Mouse (Mus musculus): Measurements from ENCODE around the gene Dok7.

The Dok7 gene

DNA sequence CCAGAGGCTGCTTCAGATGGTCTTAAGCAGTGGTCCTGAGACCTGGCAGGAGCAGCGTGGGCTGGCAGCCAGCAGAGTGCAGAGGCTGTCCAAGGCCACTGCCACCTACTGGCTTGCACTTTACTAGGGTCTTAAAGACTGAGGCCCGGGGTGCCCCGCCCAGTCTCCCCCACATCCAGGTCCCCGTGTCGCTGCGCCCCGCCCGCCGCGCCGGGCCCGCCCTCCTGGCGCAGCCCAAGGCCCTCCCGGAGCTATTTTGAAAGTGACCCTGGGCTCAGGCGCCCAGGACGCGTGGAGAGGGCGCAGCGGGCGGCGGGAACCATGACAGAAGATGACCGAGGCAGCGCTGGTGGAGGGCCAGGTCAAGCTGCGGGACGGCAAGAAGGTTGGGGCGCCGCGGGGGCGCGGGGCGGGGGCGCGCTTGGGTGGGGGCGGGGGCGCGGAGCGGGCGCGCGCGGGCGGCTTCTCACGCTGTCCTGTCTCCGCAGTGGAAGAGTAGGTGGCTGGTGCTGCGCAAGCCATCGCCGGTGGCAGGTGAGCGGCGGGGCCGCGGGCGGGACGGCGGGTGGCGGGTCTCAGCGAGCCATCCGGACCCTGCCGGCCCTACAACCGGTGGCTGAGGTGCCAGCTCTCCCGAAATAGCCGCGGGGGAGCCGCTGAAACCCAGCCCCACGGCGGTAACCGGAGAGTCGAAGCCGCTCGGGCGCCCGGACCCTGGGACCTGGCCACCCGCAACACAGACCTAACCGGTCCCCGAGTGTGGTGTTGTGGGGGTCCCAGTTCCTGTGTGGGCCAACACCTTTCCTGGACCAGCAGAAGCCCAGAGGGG, at the start of gene Dok7:
Dok7 (plus strand) TSS at position 163 of the 829 bp plus-strand sequence.
- DNase-seq (ENCODE audit: extremely low spot score, low read depth, low spot score): no peak

DNA sequence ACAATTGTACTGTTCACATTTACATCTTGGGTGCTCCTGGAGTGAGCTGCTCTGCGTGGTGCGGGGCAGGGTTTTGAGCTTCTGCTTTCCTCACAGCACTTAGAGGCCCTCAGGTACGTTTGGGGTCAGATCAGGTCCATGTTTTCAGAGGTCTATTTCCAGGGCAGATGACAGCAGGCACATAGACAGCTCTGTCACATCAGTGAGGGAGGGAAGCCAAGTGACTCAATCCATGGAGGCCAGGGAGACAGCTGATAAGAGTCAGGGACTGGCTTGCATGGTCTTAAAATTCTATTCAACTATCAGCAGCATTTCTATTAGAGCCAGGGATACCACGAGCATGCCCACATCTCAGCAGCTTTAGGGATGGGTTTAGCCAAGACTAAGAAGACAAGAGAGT, 47.4 kb upstream of the Dok7 start:
- DNase-seq (ENCODE audit: extremely low spot score, low read depth, low spot score): no peak

DNA sequence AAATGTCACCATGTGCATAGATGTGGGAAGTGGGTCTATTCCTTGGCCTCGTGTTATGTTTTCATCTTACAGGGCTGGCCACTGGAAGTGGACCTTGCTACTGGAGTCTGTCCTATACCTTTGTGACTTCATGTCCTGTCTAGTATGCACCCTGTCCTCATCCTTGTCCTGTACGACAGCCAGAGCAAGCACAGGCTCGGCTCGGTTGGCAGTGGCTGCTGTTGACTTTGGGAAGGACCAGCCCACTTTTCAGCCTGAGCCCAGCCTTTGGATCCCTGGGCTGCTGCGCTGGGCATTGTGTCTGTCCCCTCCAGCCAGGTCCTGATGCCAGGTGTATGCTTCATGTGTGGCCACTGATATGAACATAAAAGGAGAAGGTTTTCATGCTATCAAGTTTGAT, 45.9 kb upstream of the Dok7 start:
- DNase-seq (ENCODE audit: extremely low spot score, low read depth, low spot score): no peak

DNA sequence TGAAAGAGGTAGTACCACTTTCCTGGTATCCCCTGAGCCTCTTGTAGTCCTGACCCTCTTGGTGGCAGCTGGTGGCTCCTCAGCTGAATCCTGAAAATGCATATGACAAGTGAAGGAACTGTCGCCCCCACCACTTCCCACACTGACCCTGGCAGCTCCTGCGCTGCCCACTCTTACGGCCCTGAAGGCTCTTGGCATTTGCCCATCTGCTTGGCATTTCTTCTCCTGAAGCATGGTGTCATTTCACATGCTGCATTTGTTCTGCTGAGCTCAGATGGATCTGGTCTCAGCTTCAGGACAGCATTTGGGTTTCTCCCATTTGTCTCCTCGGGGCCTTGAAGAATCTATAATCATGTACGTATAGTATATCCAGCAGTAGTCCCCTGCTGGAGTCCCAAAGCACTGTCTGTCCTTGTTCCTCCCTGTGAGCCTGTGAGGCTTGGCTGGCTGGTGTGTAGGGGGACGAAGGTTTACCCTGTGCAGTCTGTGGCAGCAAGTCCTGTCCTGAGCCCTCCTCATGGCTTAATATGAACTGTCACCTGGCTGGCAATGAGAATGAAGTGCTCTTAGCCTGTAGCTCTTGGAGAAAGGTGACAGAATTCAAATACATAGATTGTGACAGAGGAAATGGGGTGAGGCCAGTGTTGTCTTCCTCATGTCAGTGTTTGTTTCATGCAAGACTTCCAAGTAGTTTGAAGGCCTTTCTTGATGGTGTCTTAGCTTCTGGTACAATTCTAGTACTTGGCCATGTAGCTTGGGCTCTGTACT, 45.2 kb upstream of the Dok7 start:
- no peak for DNase-seq (ENCODE audit: extremely low spot score, low read depth, low spot score)

DNA sequence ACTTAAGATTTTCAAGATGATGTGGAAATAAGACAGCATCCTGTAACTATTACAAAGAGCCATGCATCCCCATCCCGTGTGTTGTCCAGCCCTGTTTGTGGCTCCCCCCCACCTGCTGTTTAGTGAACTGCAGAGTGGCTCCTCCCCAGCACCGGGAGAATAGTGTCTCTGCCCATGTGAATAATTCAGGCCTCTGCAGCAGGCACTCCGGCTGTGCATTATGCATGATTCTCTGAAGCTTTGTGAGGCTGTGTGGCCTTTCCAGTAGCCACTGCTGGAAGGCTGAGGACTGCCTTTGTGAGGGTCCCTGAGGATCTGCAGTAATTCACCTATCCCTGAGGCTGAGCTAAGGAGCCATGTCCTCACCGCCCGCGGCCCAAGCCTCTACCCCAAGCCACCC, 42.5 kb upstream of the Dok7 start:
- no peak for DNase-seq (ENCODE audit: extremely low spot score, low read depth, low spot score)

DNA sequence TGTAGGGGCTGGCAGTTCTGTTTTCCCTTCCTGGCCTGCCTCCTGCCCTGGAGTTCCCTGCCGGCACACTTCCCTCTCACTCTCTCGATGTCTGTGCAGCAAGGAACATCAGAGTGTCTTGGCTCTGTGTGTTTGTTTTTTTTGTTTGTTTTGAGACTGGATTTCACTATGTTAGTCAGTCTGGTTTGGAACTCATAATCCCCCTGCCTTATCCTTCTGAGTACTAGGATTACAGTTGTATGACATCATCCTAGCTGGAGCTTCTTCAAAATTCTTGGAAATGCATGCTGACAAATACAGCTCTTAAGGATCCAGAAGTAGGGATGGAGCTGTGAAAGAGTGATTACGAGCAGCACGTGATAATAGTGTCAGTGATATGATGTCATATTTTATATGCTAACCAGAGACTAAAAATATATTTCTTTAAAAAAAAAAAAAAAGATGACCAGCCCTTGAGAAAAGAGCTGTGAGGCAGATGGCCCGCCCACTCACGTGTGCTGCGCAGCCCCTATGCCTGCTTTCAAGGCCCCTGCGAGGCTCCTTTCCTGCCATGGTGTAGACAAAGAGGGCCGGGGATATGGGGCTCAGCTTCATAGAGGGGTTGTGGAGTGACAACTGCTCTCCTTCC, 36.8 kb upstream of the Dok7 start:
- no peak for DNase-seq (ENCODE audit: extremely low spot score, low read depth, low spot score)

DNA sequence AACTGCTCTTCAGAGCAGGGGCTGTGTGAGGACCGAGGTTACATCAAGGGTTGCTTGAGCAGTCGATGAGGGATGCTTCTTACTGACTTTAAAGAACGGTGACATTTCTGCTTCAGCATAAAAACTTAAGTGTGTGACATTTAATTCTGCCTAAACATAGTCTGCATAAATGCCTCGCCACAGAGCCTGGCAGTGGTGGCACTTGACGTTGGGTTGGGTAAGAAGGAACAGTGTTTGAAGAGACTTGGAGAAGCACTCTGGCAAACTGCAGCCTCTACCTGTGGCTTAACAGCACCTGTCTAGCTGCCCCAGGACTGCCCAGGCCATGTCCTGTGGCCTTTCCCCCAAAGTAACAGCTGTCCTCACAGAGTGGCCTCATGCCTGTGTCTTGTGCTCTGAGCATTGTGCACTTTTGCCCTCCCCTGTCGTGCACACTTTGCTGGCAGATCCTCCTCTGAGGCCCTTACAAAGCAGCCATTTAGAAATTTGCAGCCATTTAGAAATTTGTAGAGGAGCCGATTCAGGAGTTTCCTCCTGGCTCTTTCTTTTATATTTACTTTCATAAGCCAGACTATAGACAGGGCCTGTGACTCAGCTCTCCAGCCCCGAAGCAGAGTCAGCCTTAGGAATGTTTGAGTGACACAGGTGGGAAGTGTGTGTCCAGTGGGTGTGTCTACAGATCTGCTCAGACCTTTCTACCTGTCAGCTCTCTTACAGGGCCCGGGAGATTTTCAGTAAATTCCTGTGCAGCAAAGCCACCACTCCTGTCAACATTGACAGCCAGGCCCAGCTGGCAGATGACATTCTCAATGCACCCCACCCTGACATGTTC, 35.9 kb upstream of the Dok7 start:
- DNase-seq (ENCODE audit: extremely low spot score, low read depth, low spot score): no peak

DNA sequence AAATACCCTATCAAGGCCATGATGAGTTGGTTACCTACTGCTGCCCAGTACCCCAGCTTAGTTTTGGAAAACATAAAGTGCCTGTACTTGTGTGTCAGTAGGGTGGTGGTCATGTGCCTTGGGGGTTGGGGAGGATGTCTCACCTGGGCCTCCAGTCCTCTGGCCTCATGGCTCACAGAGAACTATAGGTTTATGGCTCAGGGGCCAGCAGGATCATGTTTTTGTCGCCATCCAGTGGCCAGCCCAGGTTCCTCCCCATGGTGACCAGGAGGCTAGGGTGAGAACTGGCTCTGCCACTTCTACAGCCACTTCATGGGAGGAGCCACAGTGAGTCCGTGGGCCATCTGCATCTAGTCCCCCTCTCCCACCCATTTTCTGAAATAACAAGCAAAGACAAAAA, 31.6 kb upstream of the Dok7 start:
- no peak for DNase-seq (ENCODE audit: extremely low spot score, low read depth, low spot score)

DNA sequence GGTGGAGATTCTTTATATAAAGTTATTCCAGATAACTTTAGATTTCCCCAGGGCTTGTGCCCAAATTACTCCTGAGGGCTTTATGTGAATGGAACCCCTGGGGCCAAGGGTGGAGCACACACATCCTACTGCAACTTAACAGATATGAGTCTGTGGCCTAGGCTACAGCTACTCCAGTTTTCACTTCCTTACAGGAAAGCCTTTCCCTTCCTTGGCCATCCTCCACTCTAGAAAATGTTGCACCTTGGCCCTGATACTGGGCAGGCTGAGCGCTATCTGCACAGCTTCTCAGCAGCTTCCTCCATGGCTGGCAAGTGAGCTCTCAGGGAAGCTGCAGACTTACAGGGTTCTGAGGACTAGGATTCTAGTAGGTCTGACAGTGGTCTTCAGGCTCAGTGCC, 27.3 kb upstream of the Dok7 start:
- no peak for DNase-seq (ENCODE audit: extremely low spot score, low read depth, low spot score)

DNA sequence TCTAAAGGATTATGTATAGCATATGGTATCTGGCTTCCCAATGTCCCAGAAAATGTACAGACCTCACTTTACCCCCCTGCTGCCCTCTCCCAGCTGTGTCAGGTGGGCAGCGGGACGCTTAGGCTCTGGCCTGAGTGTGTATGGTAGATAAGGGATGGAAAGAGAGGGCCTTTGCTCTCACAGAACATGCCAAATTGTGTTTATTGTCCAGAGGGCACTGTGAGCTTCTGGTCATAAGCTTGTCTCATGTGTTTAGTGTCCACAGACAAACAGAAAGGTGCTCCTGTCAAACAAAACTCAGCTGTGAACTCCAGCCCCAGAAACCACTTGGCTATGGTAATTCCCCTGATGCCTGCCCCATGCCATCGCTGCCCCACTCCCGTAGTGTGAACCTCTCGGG, 26.8 kb upstream of the Dok7 start:
- no peak for DNase-seq (ENCODE audit: extremely low spot score, low read depth, low spot score)

DNA sequence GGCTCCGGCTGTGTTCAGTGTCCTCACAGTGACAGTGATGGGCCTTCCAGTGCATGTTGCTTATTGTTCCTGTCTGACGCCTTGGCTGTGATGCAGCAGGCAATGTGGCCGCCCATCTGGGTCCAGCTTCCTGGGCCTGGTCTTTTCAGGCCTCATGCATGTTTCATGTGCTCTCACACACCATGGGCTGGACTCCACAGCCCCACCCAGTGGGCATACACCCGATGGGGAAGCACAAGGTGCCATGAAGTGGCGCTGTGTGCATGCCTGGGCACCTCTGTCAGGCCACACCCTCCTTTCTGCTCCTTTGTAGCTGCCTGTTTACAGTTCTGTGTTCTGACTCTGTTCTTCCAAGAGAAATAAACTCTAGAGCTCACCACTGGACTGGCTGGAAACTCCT, 23.5 kb upstream of the Dok7 start:
- no peak for DNase-seq (ENCODE audit: extremely low spot score, low read depth, low spot score)

DNA sequence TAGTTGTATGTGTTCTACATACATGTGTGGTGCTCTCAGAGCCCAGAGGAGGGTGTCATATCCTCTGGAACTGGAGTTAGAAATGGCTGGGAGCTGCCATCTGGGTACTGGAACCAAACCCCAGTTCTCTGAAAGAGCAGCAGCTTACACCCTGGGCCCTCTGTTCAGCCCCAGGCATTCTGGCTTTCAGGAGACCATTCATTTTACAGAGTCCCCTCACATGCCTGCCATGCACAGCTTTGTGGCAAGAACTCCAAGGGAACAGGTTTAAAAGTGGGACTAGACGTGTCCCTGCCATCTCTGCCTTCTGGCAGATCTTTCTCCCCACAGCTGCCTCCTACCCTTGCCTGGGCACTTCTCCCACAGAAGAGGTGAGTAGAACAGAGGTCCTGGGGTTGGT, 22.9 kb upstream of the Dok7 start:
- no peak for DNase-seq (ENCODE audit: extremely low spot score, low read depth, low spot score)

DNA sequence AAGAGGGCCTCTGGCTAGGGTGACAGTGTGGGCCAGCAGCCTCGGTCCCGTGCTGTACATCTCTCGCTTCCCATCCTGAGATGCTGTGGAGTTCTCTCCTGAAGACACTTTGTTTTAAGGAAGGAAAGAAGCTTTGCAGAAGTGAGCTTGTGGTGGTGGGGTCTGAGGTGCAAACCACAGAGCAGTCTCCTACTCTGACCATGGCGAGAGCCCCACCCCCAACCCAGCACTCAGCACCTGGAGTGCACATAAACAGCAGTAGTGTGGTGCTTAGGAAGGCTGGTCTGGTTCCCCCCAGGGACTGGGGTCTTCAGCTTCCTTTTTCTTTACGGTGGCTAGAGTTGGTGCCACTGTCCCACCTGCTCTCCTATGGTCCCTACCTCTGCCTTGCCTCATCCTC, 21.4 kb upstream of the Dok7 start:
- DNase-seq (ENCODE audit: extremely low spot score, low read depth, low spot score): no peak

DNA sequence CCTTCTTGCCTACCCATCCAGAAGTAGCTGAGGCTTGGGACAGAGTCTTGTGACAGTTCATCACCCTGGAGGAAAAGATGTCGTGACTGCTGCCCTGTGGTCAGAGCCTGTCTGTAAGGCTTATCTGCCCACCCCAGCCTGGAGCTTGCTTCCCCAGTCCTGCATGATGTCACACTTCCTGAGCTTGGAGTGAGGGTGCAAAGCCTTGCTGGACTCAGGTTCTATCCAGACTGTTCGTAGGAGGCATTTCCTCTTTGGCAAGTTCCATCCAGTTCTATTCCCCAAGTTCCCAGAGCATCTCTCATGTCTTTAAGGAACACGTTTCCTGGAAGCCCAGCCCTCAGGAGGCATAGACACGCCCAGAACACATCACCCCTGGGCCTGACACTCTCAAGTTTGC, 20.8 kb upstream of the Dok7 start:
- DNase-seq (ENCODE audit: extremely low spot score, low read depth, low spot score): no peak

DNA sequence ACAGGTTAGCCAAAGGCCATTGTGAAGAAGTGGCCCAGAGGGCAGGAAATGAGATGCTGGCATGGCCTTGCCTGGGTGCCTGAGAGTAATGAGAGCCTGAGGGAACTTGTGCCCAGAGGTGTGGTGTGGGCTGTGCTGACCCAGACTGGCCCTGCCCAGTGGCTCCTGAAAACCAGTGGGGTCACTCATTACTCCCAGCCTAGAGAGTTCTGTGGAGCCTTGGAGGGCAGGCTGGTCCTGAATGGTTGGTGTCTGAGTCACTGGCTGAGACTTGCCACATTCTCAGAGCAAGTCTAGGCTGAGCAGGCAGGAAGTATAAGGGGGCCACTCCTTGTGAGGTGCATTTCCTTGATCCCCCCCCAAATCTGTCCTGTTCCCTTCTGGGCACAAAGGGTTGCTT, 19.1 kb upstream of the Dok7 start:
- DNase-seq (ENCODE audit: extremely low spot score, low read depth, low spot score): no peak

DNA sequence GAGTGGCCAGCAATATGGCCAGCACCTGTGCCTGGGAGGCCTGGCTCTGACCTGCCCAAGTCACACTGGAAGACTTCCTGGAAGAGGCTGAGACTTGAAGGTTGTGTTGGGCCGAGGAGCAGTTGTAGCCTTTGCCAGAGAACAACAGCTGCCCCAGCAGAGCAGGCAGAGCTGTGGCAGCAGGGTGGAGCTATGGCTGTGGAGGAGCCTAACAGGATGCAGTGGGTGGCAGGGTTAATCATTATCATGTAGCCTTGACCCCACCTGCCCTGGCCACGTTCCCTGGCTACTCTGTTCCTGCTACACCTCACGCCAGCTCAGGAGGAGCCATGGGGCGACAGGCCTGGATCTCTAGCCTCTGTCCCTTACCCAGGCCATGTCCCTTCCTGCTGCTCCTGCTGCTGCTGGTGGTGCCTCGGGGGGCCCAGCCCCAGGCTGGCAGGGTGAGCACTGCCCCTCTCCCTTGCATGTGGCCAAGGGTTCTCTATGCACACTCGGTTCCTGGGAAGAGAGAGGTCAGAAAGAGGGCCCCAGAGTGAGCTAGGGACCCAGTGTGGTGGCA, 15.2 kb upstream of the Dok7 start, which contains the start of gene Hgfac:
Hgfac (plus strand) TSS at position 242 of the 562 bp plus-strand sequence.
- DNase-seq (ENCODE audit: extremely low spot score, low read depth, low spot score): no peak

DNA sequence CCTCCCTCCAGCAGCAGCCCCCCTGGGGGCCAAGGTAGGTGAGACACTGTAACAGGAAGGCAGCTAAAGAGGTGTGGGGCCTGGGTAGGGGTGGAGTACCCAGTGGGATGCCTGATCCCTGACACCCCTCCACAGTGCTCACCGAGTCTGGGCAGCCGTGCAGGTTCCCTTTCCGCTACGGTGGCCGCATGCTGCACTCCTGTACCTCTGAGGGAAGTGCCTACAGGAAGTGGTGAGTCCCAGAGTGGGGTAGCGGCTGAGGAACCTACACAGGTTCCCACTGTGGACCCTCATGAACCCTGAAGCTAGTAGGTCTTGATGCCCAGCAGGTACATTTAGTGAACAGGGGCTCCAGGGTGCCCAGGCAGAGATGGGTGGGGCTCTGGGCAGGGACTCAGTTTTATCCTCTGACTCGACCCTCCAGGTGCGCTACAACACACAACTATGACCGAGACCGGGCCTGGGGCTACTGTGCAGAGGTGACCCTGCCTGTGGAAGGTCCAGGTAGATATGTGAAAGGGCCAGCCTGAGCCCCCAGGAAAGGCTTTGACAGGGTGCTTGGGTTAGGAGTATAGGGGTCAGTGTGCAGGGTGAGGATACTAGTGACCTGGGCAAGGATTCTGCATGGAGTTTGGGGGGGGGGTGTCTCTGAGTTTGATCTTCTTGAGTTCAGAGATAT, 14.0 kb upstream of the Dok7 start:
- no peak for DNase-seq (ENCODE audit: extremely low spot score, low read depth, low spot score)

DNA sequence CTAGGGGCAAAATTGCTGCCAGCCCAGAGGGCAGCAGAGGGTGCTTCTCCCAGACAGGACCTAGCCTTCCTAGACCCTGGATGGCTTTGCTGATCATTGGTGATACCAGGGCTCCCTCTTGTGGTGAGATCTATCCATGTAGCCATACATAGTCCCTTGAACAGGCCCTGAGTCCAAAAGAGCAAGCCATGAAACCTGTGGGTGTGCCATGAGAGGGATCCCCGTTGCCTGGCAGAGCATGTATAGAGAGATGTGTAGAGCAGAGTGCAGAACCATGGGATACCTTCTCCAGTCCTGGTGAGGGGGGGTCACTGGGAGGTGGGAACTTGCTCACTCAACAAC, 13.5 kb upstream of the Dok7 start:
- DNase-seq (ENCODE audit: extremely low spot score, low read depth, low spot score): peak; percentile 64

DNA sequence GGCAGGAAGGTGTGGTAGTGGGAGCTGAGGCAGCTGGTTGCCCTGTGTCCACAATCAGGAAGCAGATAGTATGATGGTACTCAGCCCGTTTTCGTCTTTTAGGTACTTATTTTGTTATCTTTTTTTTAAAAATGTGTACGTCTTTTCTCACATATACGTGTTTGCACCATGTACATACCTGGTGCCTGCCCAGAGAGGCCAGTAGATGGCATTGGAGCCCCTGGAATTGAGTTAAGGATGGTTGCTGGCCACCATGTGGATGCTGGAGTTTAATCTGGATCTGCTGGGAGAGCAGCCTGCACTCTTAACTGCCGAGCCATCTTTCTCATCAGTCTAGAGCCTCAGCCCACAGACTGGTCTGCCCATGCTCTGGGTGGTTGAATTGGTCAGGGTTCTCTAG, 6.0 kb upstream of the Dok7 start:
- no peak for DNase-seq (ENCODE audit: extremely low spot score, low read depth, low spot score)

DNA sequence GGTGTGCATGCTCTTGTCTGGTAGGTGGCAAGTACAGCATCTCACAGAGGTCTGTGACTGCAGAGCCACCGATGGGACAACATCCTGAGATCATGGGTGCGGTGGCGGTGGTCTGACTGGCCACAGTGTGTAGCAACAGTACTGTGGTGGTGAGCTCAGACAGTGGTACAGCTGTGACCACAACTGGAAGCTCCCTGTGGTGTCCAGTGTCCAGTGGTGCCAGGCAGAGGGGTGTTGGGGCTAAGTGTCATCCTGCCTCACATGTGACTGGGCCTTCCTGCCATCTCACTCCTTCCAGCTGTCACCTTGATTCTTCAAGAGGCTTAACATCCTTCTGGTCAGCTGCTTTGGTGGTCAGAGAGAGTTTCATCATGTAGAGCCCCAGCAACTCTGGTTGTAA, 1.9 kb upstream of the Dok7 start:
- DNase-seq (ENCODE audit: extremely low spot score, low read depth, low spot score): no peak

Measured in hindlimb bud, embryonic 11.5 days (tissue).